Mouse (Mus musculus) E14TG2a.4 (cell line): ENCODE measurements around the gene Exosc6.
"Not testable (repeated sequence)": the region's sequence is repeated elsewhere in the genome, so short reads cannot be mapped to it uniquely, and the experiment has no call there.

Source experiments
- CTCF ChIP-seq: conservative IDR thresholded peaks from 2 replicates; pipeline ENCODE4 v1.5.1; 2014; ENCODE audit warnings: low read length
- NANOG ChIP-seq: IDR thresholded peaks from 2 replicates; pipeline ENCODE4 v1.6.1; 2014; ENCODE audit warnings: borderline replicate concordance, low read length, mixed read lengths
- POU5F1 ChIP-seq: IDR thresholded peaks from 2 replicates; pipeline ENCODE4 v1.6.1; 2014; ENCODE audit warnings: low read length, borderline replicate concordance

DNA sequence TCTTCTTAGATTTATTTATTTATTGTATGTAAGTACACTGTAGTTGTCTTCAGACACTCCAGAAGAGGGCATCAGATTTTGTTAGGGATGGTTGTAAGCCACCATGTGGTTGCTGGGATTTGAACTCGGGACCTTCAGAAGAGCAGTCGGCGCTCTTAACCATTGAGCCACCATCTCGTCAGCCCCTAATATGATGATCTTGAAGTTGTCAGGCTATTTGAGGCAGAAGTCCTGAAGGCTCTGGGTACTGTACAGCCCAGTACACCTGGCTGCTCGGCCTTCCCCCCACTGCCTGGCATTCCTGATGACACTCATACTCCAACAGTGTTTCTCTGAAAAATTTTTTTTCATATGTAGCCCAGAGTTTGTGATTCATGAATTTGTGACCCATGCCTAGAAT is 27.8 kb downstream of the Exosc6 start:
- not testable (repeated sequence) for TF ChIP-seq CTCF, NANOG, POU5F1
